Mouse (Mus musculus) left cerebral cortex, postnatal 25 days (tissue): ENCODE results near the gene Agmat. TPM values are rescaled to one million over a fixed set of nuclear protein-coding genes. Genes with fewer than 3 reads are reported as not detected.

Experiments
- DNase-seq, 2 experiments: peaks; one replicate each; pipeline ENCODE4 v3.0.0; 2022; ENCODE audit warnings: low spot score in 2 of 2, mixed read lengths in 1 of 2
- intact Hi-C: fragments of 180-260 bp; cut with DNase I; formaldehyde crosslinking; loops from one replicate; pipeline ENCODE4 v1.15.1; 2025
- total RNA-seq, 2 experiments: library from RNA; stranded (reverse); gene quantifications; 2 replicates each; pipeline ENCODE4 v1.2.3; 2021

The Agmat gene
- total RNA-seq: under 1 TPM; 0.60 to 0.94 TPM

- no peak for DNase-seq
- intact Hi-C loops: no loop called here
Measured at GRCm38 (mm10) chr4:141746578-141747346, at the start of gene Agmat. Gene Agmat (plus strand): TSS chr4:141746672.

- no peak for DNase-seq
- intact Hi-C loops: no loop called here
Measured at GRCm38 (mm10) chr4:141704625-141705024, 41.8 kb upstream of the Agmat start.

DNA sequence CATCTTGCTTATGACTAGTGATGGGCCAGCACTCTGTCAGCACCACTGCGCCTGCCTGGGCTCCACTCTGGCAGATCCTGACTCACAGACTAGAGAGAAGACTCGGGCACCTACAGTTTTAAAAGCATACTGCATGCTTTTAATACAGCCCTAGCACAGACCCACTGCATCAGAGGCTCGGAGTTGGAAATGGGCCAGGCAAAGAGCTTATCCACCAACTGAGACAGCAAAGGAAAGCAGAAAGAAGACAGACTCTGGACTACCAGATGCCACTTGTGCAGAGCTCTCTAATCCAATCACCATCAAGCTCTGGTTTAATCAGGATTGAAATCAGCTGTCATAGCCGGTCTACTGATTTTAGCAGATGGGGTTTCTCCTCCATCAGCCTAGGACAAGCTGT lies 41.1 kb upstream of the Agmat start:
- DNase-seq: peak; percentile 57 to 83
- intact Hi-C loops: no loop called here

GRCm38 (mm10) chr4:141708005-141708404 lies 38.5 kb upstream of the Agmat start:
- intact Hi-C loops: no loop called here
- DNase-seq: no peak

DNA sequence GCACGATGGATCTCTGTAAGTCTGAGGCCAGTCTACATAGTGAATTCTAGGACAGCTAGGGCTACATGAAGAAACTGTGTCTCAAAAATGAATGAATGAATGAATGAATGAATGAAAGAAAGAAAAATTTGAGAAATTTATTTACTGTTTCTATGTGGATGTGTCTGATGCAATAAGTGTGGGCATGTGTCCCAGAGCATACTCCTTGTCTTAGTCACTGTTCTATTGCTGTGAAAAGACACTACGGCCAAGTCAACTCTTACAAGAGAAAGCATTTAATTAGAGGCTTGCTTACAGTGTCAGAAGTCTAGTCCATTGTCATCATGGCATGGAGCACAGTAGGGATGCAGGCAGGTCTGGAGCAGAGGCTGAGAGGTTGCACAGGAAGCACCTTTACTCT lies 37.5 kb upstream of the Agmat start:
- intact Hi-C loops: no loop called here
- DNase-seq: no peak

- peak in 1 of 2 experiments; percentile 80 for DNase-seq
Measured at GRCm38 (mm10) chr4:141711250-141711649, 35.2 kb upstream of the Agmat start.

GRCm38 (mm10) chr4:141713598-141714142 lies 32.8 kb upstream of the Agmat start:
- no peak for DNase-seq
- intact Hi-C loops: no loop called here

More at GRCm38 (mm10) chr4:141711250-141711649, 35.2 kb upstream of the Agmat start:
- intact Hi-C loops: no loop called here

DNA sequence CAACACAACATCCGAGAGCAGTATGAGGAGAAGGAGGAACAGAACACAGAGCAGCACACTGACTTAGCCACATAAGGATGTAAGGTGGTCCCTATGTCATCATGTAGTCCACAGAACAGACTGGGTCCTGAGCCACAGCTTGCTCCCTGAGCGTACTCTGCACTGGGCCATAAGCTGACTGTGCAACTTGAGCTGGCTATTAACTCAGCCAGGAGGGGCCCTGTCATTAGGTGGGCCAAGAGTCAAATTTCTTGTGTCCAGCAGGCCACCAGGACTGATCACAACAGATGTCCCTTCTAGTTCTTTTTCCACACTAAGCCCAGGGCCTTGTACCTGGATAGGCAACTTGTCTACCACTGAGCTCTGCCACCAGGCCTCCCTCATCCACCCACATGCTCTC lies 31.4 kb upstream of the Agmat start:
- intact Hi-C loops: no loop called here

DNA sequence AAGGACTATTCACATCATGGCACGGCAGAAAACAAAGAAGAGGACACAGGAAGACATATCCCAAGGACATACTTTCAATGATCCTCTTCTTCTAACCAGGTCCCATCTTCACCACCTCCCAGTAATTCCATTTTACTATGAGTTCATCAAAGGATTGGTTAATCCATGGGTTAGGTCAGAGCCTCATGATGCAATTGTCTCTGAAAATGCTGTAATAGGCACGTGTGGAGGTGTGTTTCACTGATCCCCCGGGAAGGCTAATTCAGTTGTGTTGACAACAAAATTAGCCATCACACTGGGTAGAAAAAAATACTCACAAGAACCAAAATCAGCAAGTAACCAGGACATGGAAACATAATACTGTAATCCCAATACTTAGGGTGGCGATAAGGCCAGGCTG lies 28.8 kb upstream of the Agmat start:
- intact Hi-C loops: no loop called here
- no peak for DNase-seq

More for the DNA sequence above, 31.4 kb upstream of the Agmat start:
- DNase-seq: no peak

- intact Hi-C loops: no loop called here
- DNase-seq: no peak
Measured at GRCm38 (mm10) chr4:141719304-141719703, 27.2 kb upstream of the Agmat start.

- DNase-seq: no peak
- intact Hi-C loops: no loop called here
Measured at GRCm38 (mm10) chr4:141720761-141721523, 25.5 kb upstream of the Agmat start.

DNA sequence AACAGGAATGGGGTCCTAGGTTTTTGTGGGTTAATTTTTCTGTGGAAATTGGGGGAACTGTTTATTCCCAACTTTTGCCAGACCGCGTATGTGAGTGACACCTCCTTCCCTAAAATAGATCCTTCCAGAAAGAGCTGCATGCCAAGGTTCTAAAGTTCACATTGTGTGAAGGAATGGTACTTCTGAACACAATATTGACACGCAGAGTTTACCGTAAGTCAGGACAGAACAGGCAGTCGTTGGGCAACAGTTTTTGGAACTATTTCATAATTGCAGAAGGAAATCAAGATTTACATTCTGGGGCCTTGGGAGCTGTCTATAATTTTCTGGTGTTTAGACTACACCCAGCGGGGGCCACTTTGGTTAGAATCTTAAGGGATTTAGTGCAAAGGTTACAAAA lies 24.5 kb upstream of the Agmat start:
- intact Hi-C loops: loop anchor here (2.0 kb wide), 1 partner anchor 69 kb away; the partner anchor contains the start of gene Dnajc16

GRCm38 (mm10) chr4:141722731-141723672 lies 23.5 kb upstream of the Agmat start, which contains the start of gene Ddi2:
Gene Ddi2 (minus strand): TSS chr4:141723419.
- peak; percentile 94 for DNase-seq
- intact Hi-C loops: loop anchor here (2.0 kb wide), 1 partner anchor 68 kb away; the partner anchor contains the start of gene Dnajc16

More for the DNA sequence above, 24.5 kb upstream of the Agmat start:
- DNase-seq: no peak

DNA sequence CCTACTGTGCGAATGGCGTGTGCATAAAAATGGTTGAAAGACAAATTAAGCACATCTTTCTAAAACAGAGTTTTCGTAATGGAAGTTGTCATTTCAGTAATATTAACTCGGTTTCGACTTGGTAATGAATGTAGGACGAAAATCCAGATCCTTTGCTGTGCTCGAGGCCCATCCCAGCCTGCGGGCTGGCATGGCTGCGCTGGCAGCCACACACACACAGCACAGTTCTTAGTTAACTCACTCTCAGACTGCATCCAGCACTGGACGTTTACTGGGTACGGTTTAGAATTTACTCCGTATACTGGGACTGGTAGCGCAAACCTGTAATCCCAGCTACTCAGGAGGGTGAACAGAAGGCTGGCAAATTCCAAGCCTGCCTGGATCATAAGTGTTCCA lies 22.8 kb upstream of the Agmat start:
- DNase-seq: no peak
- intact Hi-C loops: loop anchor here (2.0 kb wide), 1 partner anchor 67 kb away; the partner anchor contains the start of gene Dnajc16

- intact Hi-C loops: no loop called here
- no peak for DNase-seq
Measured at GRCm38 (mm10) chr4:141724594-141724993, 21.9 kb upstream of the Agmat start.

GRCm38 (mm10) chr4:141725277-141725676 lies 21.2 kb upstream of the Agmat start:
- intact Hi-C loops: no loop called here
- no peak for DNase-seq

GRCm38 (mm10) chr4:141725738-141726137 lies 20.7 kb upstream of the Agmat start:
- intact Hi-C loops: no loop called here
- no peak for DNase-seq

DNA sequence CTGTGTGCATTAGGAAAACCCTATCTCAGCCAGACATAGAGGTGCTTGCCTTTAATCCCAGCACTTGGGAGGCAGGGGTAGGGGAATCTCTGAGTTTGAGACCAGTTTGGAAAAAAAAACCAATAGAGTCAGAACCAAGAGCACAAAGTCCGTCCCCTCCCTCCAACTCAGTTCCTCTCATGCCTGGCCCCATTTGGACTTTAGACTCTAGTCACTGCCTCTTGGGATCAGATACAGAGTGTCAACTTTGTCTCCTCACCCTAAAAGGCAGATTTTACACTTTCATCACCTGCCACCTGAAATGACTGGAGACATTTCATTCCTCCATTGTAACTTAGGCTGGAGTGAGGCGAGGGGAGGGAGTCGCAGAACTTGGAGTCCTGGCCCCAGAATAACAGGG lies 17.2 kb upstream of the Agmat start:
- intact Hi-C loops: no loop called here
- DNase-seq: no peak

GRCm38 (mm10) chr4:141730401-141730800 lies 16.1 kb upstream of the Agmat start:
- DNase-seq: peak; percentile 33 to 75
- intact Hi-C loops: no loop called here
